Mouse (Mus musculus) right cerebral cortex, postnatal 25 days (tissue): ENCODE data around the gene Ctsw.

ENCODE experiments used
- DNase-seq: peaks from one replicate; pipeline ENCODE4 v3.0.0; 2022

The Ctsw gene

GRCm38 (mm10) chr19:5487768-5488550 lies 19.7 kb upstream of the Ctsw start, which contains the start of gene Mus81:
TSS of gene Mus81 (minus strand) at chr19:5488402.
- peak; percentile 89 for DNase-seq

GRCm38 (mm10) chr19:5486771-5487170 lies 18.5 kb upstream of the Ctsw start:
- DNase-seq = no peak

GRCm38 (mm10) chr19:5486286-5486685 lies 18.0 kb upstream of the Ctsw start:
- no peak for DNase-seq

- DNase-seq = no peak
Observed at GRCm38 (mm10) chr19:5485821-5486220, 17.5 kb upstream of the Ctsw start.

GRCm38 (mm10) chr19:5485371-5485770 lies 17.1 kb upstream of the Ctsw start:
- no peak for DNase-seq

- DNase-seq = no peak
Observed at GRCm38 (mm10) chr19:5484496-5484895, 16.2 kb upstream of the Ctsw start.

- DNase-seq = no peak
Observed at GRCm38 (mm10) chr19:5483386-5484359, 15.4 kb upstream of the Ctsw start.

GRCm38 (mm10) chr19:5481398-5481797 lies 13.1 kb upstream of the Ctsw start:
- no peak for DNase-seq

GRCm38 (mm10) chr19:5480016-5480415 lies 11.7 kb upstream of the Ctsw start:
- DNase-seq = no peak

- no peak for DNase-seq
Observed at GRCm38 (mm10) chr19:5477668-5478300, 9.5 kb upstream of the Ctsw start.

- DNase-seq = no peak
Observed at GRCm38 (mm10) chr19:5477004-5477667, 8.8 kb upstream of the Ctsw start.

- no peak for DNase-seq
Observed at GRCm38 (mm10) chr19:5475069-5475714, 6.9 kb upstream of the Ctsw start.

- DNase-seq = no peak
Observed at GRCm38 (mm10) chr19:5474281-5475068, 6.2 kb upstream of the Ctsw start.

- peak; percentile 69 for DNase-seq
Observed at GRCm38 (mm10) chr19:5473720-5474119, 5.4 kb upstream of the Ctsw start, which contains the start of gene Efemp2. TSS of gene Efemp2 (plus strand) at chr19:5473954.

GRCm38 (mm10) chr19:5472857-5473256 lies 4.5 kb upstream of the Ctsw start:
- DNase-seq = no peak

- no peak for DNase-seq
Observed at GRCm38 (mm10) chr19:5471846-5472245, 3.5 kb upstream of the Ctsw start.

- no peak for DNase-seq
Observed at GRCm38 (mm10) chr19:5466916-5467500, 1.3 kb downstream of the Ctsw start.

- no peak for DNase-seq
Observed at GRCm38 (mm10) chr19:5465037-5465436, 3.3 kb downstream of the Ctsw start.

- no peak for DNase-seq
Observed at GRCm38 (mm10) chr19:5463791-5464562, 4.3 kb downstream of the Ctsw start.

- DNase-seq = no peak
Observed at GRCm38 (mm10) chr19:5463212-5463611, 5.1 kb downstream of the Ctsw start.
